Mouse (Mus musculus) NIH3T3 (cell line): ENCODE data around the gene Ackr3.

Experiments used
- DNase-seq: peaks from one replicate; pipeline ENCODE4 v3.0.0-alpha.2; 2012; ENCODE audit warnings: low read depth

Gene Ackr3

GRCm38 (mm10) chr1:90258253-90258887 is 54.6 kb downstream of the Ackr3 start:
- DNase-seq: peak; percentile 47

GRCm38 (mm10) chr1:90260704-90261581 is 57.2 kb downstream of the Ackr3 start:
- peak; percentile 81 for DNase-seq

GRCm38 (mm10) chr1:90262380-90262779 is 58.6 kb downstream of the Ackr3 start:
- peak; percentile 56 for DNase-seq
